ENCODE assay signal across 8 mouse cellular contexts in the genomic region with DNA sequence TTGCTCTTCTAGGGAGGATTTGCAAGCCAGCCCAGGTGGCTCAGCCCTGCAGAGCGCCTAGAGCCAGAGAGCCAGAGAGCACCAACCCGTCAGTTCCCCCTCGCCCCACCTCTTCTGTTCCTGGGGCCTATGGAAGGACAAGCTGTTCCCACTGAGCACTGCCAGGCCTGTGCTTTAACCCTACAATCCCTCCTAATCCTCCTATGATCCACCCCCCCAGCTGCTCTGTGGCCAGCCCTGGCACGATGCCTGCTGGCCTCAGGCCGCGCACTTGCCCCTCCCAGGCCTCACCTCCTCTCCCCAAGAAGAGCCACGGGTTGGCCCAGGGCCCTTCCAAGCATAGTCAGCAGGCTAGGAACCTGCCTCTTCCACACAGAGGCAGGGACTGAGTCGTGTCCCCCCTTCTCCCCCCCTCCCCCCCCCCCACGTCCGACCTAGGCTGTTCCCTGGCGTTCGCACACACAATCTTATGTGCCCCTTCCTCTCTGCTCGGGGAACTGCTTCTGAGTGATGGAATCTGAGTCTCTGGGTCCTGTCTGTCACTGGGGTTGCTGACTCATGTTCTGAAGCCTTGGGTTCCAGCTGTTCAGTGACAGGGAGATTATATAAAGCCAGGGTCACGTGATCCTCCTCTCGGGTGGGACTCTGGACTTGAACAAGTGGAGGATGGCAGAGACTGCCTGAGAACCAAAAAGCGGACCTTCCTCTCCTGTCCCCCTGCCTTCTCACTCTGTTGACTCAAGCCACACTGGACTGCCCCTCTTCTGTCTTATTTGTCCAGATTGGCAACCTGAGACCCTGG. TPM values are rescaled to one million over a fixed set of nuclear protein-coding genes. Genes with fewer than 3 reads are reported as not detected.
DNase-seq lines count a peak whose midpoint lies in the region; ATAC-seq and TF ChIP-seq lines count a peak whose summit lies in the region.

No protein-coding gene starts in this region.

- peak overlapping the region; percentile 56 for H3K27ac ChIP-seq in forebrain, embryonic 12.5 days
- no peak overlapping the region for H3K27ac ChIP-seq in forebrain, embryonic 11.5 days (ENCODE audit: low read depth, low read length)
- H3K27ac ChIP-seq in liver, postnatal 0 days (ENCODE audit: low read depth): no peak overlapping the region

- H3K36me3 ChIP-seq in forebrain, embryonic 12.5 days (replicated peaks): no peaks in the 10 kb centered on the region
- H3K36me3 ChIP-seq in forebrain, embryonic 11.5 days (ENCODE audit: control insufficient read depth, insufficient read depth, low read length): no peaks in the 10 kb centered on the region
- no peaks in the 10 kb centered on the region for H3K36me3 ChIP-seq in liver, postnatal 0 days (replicated peaks; ENCODE audit: insufficient read depth, low read length)

- TF ChIP-seq EP300 in liver, postnatal 0 days (IDR thresholded peaks at IDR 0.05; ENCODE audit: low read depth): peak; percentile 46; the same call in 1 of the 2 replicates

- no peak overlapping the region for H3K4me2 ChIP-seq in forebrain, embryonic 12.5 days
- H3K4me2 ChIP-seq in forebrain, embryonic 11.5 days (ENCODE audit: low read depth, low read length, severe bottlenecking): no peak overlapping the region
- H3K4me2 ChIP-seq in liver, postnatal 0 days (ENCODE audit: low read depth, low read length): no peak overlapping the region

- no peaks in the 10 kb centered on the region for H3K9me3 ChIP-seq in forebrain, embryonic 12.5 days
- H3K9me3 ChIP-seq in forebrain, embryonic 11.5 days (ENCODE audit: control insufficient read depth, low read length): no peaks in the 10 kb centered on the region
- H3K9me3 ChIP-seq in liver, postnatal 0 days (ENCODE audit: low read length): no peaks in the 10 kb centered on the region

- H3K27me3 ChIP-seq in forebrain, embryonic 12.5 days: peaks cover 38% of the 10 kb centered on the region
- H3K27me3 ChIP-seq in forebrain, embryonic 11.5 days (ENCODE audit: control insufficient read depth, insufficient read depth, low read length): peaks cover 10% of the 10 kb centered on the region
- peaks cover 6% of the 10 kb centered on the region; the same call in 1 of the 2 replicates for H3K27me3 ChIP-seq in liver, postnatal 0 days (ENCODE audit: insufficient read depth, low read length)

- H3K4me3 ChIP-seq in forebrain, embryonic 12.5 days (replicated peaks): no peak overlapping the region
- no peak overlapping the region for H3K4me3 ChIP-seq in forebrain, embryonic 11.5 days (ENCODE audit: low read depth, low read length)
- H3K4me3 ChIP-seq in liver, postnatal 0 days (ENCODE audit: low read depth, low read length): no peak overlapping the region

- DNase-seq in forebrain, embryonic 11.5 days (ENCODE audit: low spot score): no peak
- peak; percentile 96 for DNase-seq in cerebellum, adult 18-20 months
- DNase-seq in heart, adult 11 months: peak; percentile 99
- peak; percentile 97 for DNase-seq in kidney, adult 11 months
- peak; percentile 64 for DNase-seq in liver, postnatal 0 days
- peak; percentile 82 for DNase-seq in ovary, postnatal 14 days (ENCODE audit: low spot score)

- TF ChIP-seq CTCF in liver, postnatal 0 days (IDR thresholded peaks at IDR 0.05; ENCODE audit: low read depth): no peak

- peaks cover 41% of the 10 kb centered on the region for H3K4me1 ChIP-seq in forebrain, embryonic 12.5 days
- peaks cover 8% of the 10 kb centered on the region; the same call in 1 of the 2 replicates for H3K4me1 ChIP-seq in forebrain, embryonic 11.5 days (replicated peaks; ENCODE audit: control insufficient read depth, insufficient read depth, low read length)
- H3K4me1 ChIP-seq in liver, postnatal 0 days (ENCODE audit: insufficient read depth): peaks cover 16% of the 10 kb centered on the region

- 0 out of 2 replicates have a peak overlapping the region, but pooled peaks have one; percentile 7 for H3K9ac ChIP-seq in forebrain, embryonic 12.5 days
- no peak overlapping the region for H3K9ac ChIP-seq in forebrain, embryonic 11.5 days (ENCODE audit: low read length)
- no peak overlapping the region for H3K9ac ChIP-seq in liver, postnatal 0 days (replicated peaks)

- ATAC-seq in forebrain, embryonic 12.5 days (ENCODE audit: low FRiP score): peak; percentile 54; the same call in 1 of the 2 replicates
- no peak; the same call in 1 of the 2 replicates for ATAC-seq in forebrain, embryonic 11.5 days (replicated peaks; ENCODE audit: low FRiP score)
- ATAC-seq in liver, postnatal 0 days: peak; percentile 81
- no peak for ATAC-seq in activated CD4-positive, CD25-positive, alpha-beta regulatory T cell, adult 4 months

- 40% methylated on average over 12 of the region's 16 CpGs for WGBS in forebrain, embryonic 12.5 days
- WGBS in forebrain, embryonic 11.5 days: 34% methylated on average over 14 of the region's 16 CpGs
- WGBS in liver, postnatal 0 days (ENCODE audit: insufficient replicate concordance): 33% methylated on average over 15 of the region's 16 CpGs

RNA-seq across cellular contexts. Expression of gene Usp2, which starts 12.3 kb away (rescaled TPM):
- polyA plus RNA-seq in forebrain, embryonic 12.5 days (2016; fragmentation: Nextera tagmentation; extraction: Ambion mirVana): 10.2 and 14.6 TPM in 2 replicates
- polyA plus RNA-seq in forebrain, embryonic 11.5 days (2014; fragmentation: Nextera tagmentation; extraction: Ambion mirVana): 8.9 and 12.7 TPM in 2 replicates
- polyA plus RNA-seq in liver, postnatal 0 days (2015; fragmentation: Nextera tagmentation; extraction: Ambion mirVana): 2.9 and 3.8 TPM in 2 replicates
- 1 to 10 TPM; 1.6 to 1.7 TPM for polyA plus RNA-seq in activated CD4-positive, CD25-positive, alpha-beta regulatory T cell, adult 4 months (2017; shearing (Covaris generic))

RNA-seq across cellular contexts. Expression of gene Mfrp, which starts 22.4 kb away (rescaled TPM):
- polyA plus RNA-seq in forebrain, embryonic 12.5 days (2016; fragmentation: Nextera tagmentation; extraction: Ambion mirVana): 0.27 and 0.33 TPM in 2 replicates
- polyA plus RNA-seq in forebrain, embryonic 11.5 days (2014; fragmentation: Nextera tagmentation; extraction: Ambion mirVana): 0.11 TPM in 1 of 2 replicates, not detected in the other
- polyA plus RNA-seq in liver, postnatal 0 days (2015; fragmentation: Nextera tagmentation; extraction: Ambion mirVana): not detected in 2 replicates
- not detected for polyA plus RNA-seq in activated CD4-positive, CD25-positive, alpha-beta regulatory T cell, adult 4 months (2017; shearing (Covaris generic))

RNA-seq across cellular contexts. Expression of gene C1qtnf5, which starts 27.9 kb away (rescaled TPM):
- polyA plus RNA-seq in forebrain, embryonic 12.5 days (2016; fragmentation: Nextera tagmentation; extraction: Ambion mirVana): 0.58 and 0.73 TPM in 2 replicates
- 0.47 and 0.79 TPM in 2 replicates for polyA plus RNA-seq in forebrain, embryonic 11.5 days (2014; fragmentation: Nextera tagmentation; extraction: Ambion mirVana)
- polyA plus RNA-seq in liver, postnatal 0 days (2015; fragmentation: Nextera tagmentation; extraction: Ambion mirVana): 1.0 and 1.3 TPM in 2 replicates
- polyA plus RNA-seq in activated CD4-positive, CD25-positive, alpha-beta regulatory T cell, adult 4 months (2017; shearing (Covaris generic)): not detected

RNA-seq across cellular contexts. Expression of gene Gm49380, which starts 34.1 kb away (rescaled TPM):
- 0.14 and 0.36 TPM in 2 replicates for polyA plus RNA-seq in forebrain, embryonic 12.5 days (2016; fragmentation: Nextera tagmentation; extraction: Ambion mirVana)
- 0.97 TPM in 1 of 2 replicates, not detected in the other for polyA plus RNA-seq in forebrain, embryonic 11.5 days (2014; fragmentation: Nextera tagmentation; extraction: Ambion mirVana)
- polyA plus RNA-seq in liver, postnatal 0 days (2015; fragmentation: Nextera tagmentation; extraction: Ambion mirVana): not detected in 2 replicates
- not detected for polyA plus RNA-seq in activated CD4-positive, CD25-positive, alpha-beta regulatory T cell, adult 4 months (2017; shearing (Covaris generic))

RNA-seq across cellular contexts. Expression of gene Rnf26, which starts 34.2 kb away (rescaled TPM):
- 69.6 and 69.9 TPM in 2 replicates for polyA plus RNA-seq in forebrain, embryonic 12.5 days (2016; fragmentation: Nextera tagmentation; extraction: Ambion mirVana)
- 82.3 and 85.2 TPM in 2 replicates for polyA plus RNA-seq in forebrain, embryonic 11.5 days (2014; fragmentation: Nextera tagmentation; extraction: Ambion mirVana)
- polyA plus RNA-seq in liver, postnatal 0 days (2015; fragmentation: Nextera tagmentation; extraction: Ambion mirVana): 17.9 and 18.8 TPM in 2 replicates
- 1 to 10 TPM; 3.2 to 7.9 TPM for polyA plus RNA-seq in activated CD4-positive, CD25-positive, alpha-beta regulatory T cell, adult 4 months (2017; shearing (Covaris generic))

Comparison
In these comparisons a context has a peak if more than half of its experiments do, and no peak if none do; other contexts are left out.
1. ATAC-seq: peak in forebrain, embryonic 12.5 days (single experiment) and liver, postnatal 0 days (single experiment); none in forebrain, embryonic 11.5 days (single experiment) and activated CD4-positive, CD25-positive, alpha-beta regulatory T cell, adult 4 months (single experiment).